8 mouse cellular contexts compared by ENCODE assay signal in genomic region chr11:5691775-5692174, GRCm38 (mm10). TPM values are rescaled to one million over a fixed set of nuclear protein-coding genes. Genes with fewer than 3 reads are reported as not detected.
DNase-seq lines count a peak whose midpoint lies in the region; ATAC-seq and TF ChIP-seq lines count a peak whose summit lies in the region.

No protein-coding gene starts in this region.

- TF ChIP-seq CTCF in heart, postnatal 0 days (IDR thresholded peaks at IDR 0.05; ENCODE audit: low read depth), result peak; percentile 59
- 0 out of 2 replicates have a peak, but pooled peaks have one; percentile 29 for TF ChIP-seq CTCF in lung, adult 2 months (IDR thresholded peaks at IDR 0.05; ENCODE audit: insufficient read depth, low read length)

- H3K9ac ChIP-seq in heart, postnatal 0 days (replicated peaks; ENCODE audit: low read depth, low read length), result no peak overlapping the region
- no peak overlapping the region for H3K9ac ChIP-seq in heart, embryonic 12.5 days

- WGBS in heart, postnatal 0 days, result 15% methylated on average over 7 of the region's 7 CpGs
- WGBS in heart, embryonic 12.5 days, result 28% methylated on average over 7 of the region's 7 CpGs
- WGBS in lung, adult 2 months, result 39% methylated on average over 7 of the region's 7 CpGs

- no peaks in the 10 kb centered on the region for H3K36me3 ChIP-seq in heart, postnatal 0 days (replicated peaks; ENCODE audit: control insufficient read depth, insufficient read depth, low read length)
- H3K36me3 ChIP-seq in heart, embryonic 12.5 days, result no peaks in the 10 kb centered on the region

- H3K27me3 ChIP-seq in heart, postnatal 0 days (ENCODE audit: control insufficient read depth, insufficient read depth, low read length), result no peaks in the 10 kb centered on the region
- H3K27me3 ChIP-seq in heart, embryonic 12.5 days (replicated peaks), result no peaks in the 10 kb centered on the region

- H3K4me1 ChIP-seq in heart, postnatal 0 days (ENCODE audit: control insufficient read depth, insufficient read depth), result no peaks in the 10 kb centered on the region
- no peaks in the 10 kb centered on the region for H3K4me1 ChIP-seq in heart, embryonic 12.5 days (replicated peaks)
- H3K4me1 ChIP-seq in lung, adult 2 months (ENCODE audit: control insufficient read depth, insufficient read depth, low read length), result no peaks in the 10 kb centered on the region

- no peak overlapping the region for H3K4me3 ChIP-seq in heart, postnatal 0 days (ENCODE audit: low read depth, low read length)
- H3K4me3 ChIP-seq in heart, embryonic 12.5 days, result no peak overlapping the region
- H3K4me3 ChIP-seq in lung, adult 2 months (replicated peaks; ENCODE audit: extremely low read depth, low read depth, low read length), result no peak overlapping the region

- DNase-seq in heart, postnatal 0 days (ENCODE audit: low spot score), result peak; percentile 45
- DNase-seq in testis, postnatal 10 days (ENCODE audit: low spot score), result peak; percentile 59
- DNase-seq in testis, postnatal 14 days (ENCODE audit: low spot score), result no peak
- DNase-seq in embryo, embryonic 11 days, result peak; percentile 69
- DNase-seq in lung, adult 2 months, result no peak
- DNase-seq in Muller cell, postnatal 12 days (ENCODE audit: inconsistent ontology term), result no peak
- no peak for DNase-seq in cerebellum, adult 11-12 months

- H3K9me3 ChIP-seq in heart, postnatal 0 days (replicated peaks; ENCODE audit: control insufficient read depth, low read length), result no peaks in the 10 kb centered on the region
- peaks cover 7% of the 10 kb centered on the region; the same call in 1 of the 2 replicates for H3K9me3 ChIP-seq in heart, embryonic 12.5 days (replicated peaks)

- H3K27ac ChIP-seq in heart, postnatal 0 days (ENCODE audit: low read depth), result no peak overlapping the region
- no peak overlapping the region for H3K27ac ChIP-seq in heart, embryonic 12.5 days (ENCODE audit: poor library complexity, severe bottlenecking)

- ATAC-seq in heart, postnatal 0 days (ENCODE audit: insufficient read depth, low read depth), result no peak
- no peak for ATAC-seq in heart, embryonic 12.5 days (ENCODE audit: insufficient number of reproducible peaks, low FRiP score)

- no peak overlapping the region for H3K4me2 ChIP-seq in heart, postnatal 0 days (ENCODE audit: low read depth, low read length)
- no peak overlapping the region for H3K4me2 ChIP-seq in heart, embryonic 12.5 days

- TF ChIP-seq POLR2A in lung, adult 2 months (IDR thresholded peaks at IDR 0.05; ENCODE audit: borderline replicate concordance, extremely low read depth, low read depth, low read length), result no peak

- TF ChIP-seq EP300 in heart, postnatal 0 days (IDR thresholded peaks at IDR 0.05; ENCODE audit: low read depth), result no peak

RNA-seq across cellular contexts. Expression of gene Mrps24, which starts 23.7 kb away (rescaled TPM):
- total RNA-seq in heart, postnatal 0 days (2014; rRNA removed; ENCODE audit: low replicate concordance), result 81.7 and 96.2 TPM in 2 replicates
- polyA plus RNA-seq in heart, postnatal 0 days (2015; fragmentation: Nextera tagmentation; extraction: Ambion mirVana), result 251 and 257 TPM in 2 replicates
- polyA plus RNA-seq in heart, embryonic 12.5 days (2016; fragmentation: Nextera tagmentation; extraction: Ambion mirVana), result 167 and 171 TPM in 2 replicates
- polyA plus RNA-seq in lung, adult 2 months (2012; rRNA removed), result 130 and 199 TPM in 2 replicates

Comparison
In these comparisons a context has a peak if more than half of its experiments do, and no peak if none do; other contexts are left out.
1. DNase-seq: peak in heart, postnatal 0 days (single experiment), testis, postnatal 10 days (single experiment) and embryo, embryonic 11 days (single experiment); none in testis, postnatal 14 days (single experiment), lung, adult 2 months (single experiment), Muller cell, postnatal 12 days (single experiment) and cerebellum, adult 11-12 months (single experiment).